Mouse (Mus musculus) hematopoietic stem cell, adult 5-6 weeks (primary cell): ENCODE data around the gene Grik1. TPM values are rescaled to one million over a fixed set of nuclear protein-coding genes. Genes with fewer than 3 reads are reported as not detected.

Experiments
- ATAC-seq, 2 experiments: fragments of 125-278 bp in 1 of 2; replicated peaks in 1 of 2; 2 replicates each; pipeline ENCODE4 v1.8.0; 2016 to 2017; ENCODE audit warnings: inconsistent platforms in 2 of 2, mild to moderate bottlenecking in 2 of 2, moderate number of reproducible peaks in 2 of 2, low read depth in 1 of 2, moderate TSS enrichment in 1 of 2; ENCODE audit not compliant: low FRiP score in 2 of 2, poor library complexity in 2 of 2, severe bottlenecking in 2 of 2, insufficient read depth in 1 of 2, low TSS enrichment in 1 of 2
- total RNA-seq: library from RNA; stranded (forward); fragments of 172-1452, 232-1000 nt; gene quantifications from 2 replicates; pipeline ENCODE4 v1.2.3, GENCODE M21; 2017

Gene Grik1
- total RNA-seq, result not detected in 2 replicates

DNA sequence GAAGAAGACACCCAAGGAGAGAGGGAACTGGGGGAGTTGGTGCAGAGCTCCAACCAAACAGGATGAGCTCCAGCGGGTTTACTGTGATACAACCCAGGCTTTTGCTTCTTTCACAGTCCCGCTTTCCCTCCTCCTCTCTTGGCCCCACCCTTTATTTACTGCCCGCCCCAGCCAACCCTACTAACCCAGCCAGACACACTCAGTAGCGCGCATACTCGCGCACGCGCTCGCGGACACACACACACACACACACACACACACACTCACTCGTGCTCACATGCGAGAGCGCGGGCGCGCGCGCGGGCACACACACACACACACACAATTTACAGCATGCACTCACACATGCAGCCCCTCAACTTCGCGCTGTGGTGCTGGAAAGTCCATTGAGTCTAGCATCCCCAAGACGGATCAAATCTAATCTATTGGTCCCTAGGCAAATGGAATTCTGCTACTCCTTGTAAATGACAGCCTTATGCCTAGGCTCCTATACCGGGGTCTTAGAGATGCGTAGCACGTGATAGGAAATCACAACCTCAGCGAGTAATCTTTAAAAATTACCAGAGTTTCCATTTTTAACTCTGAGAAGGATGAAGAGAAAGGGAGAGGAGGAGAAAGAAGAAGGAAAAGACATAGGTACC lies at the start of gene Grik1:
Gene Grik1, minus strand, starts transcription at position 134 of the 641 bp plus-strand sequence.
- no peak for ATAC-seq

DNA sequence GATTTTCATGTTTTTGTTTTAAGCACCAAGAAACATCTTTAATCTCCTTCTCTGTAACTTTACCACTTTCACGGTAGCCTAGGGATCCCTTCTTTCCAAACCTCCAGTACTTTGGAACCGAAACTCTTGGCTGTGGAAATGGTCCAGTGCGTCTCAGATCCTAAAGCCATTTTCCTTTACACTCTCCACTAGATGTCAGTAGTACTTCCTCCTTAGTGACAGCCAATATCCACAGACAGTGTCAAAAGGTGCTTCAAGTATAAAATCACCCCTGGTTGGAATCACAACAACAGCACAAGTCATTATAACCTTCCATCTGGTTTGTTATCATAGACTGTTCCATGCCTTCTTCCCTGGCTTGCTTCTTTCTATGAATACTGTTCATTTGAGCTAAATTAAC lies 4.1 kb upstream of the Grik1 start:
- ATAC-seq, result no peak

DNA sequence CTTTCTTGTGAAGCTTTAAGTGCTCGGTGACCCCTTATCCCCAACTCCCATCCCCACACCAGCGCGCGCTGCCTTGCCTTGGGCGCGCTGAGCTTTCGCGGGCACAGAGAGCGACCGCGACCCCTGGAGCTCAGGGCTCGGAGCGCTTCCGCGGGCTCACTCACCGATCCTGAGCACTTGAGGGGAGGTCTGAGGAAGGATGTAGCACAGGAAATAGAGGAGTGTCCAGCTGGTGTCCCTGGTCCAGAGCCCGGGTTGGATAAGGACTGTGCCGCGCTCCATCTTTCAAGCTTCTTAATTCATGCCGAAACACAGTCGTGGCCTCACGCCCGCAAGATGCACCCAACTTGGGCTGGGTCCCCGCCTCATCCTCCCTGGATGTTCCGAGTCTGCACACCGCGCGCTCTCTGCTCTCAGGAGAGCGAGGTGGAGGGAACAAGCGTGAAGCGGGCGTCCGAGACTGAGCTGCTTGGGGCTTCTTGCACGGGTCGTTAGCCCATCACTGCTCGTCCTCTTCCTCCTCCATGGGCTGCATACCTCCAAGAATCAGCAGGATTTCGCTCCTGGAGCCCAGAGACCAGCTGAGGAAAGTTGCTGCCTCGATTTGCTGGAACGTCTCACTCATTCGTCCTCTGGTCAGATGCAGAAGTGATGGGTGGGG lies 514 bp downstream of the Grik1 start:
- ATAC-seq, result no peak; a peak in 1 of 4 replicates

DNA sequence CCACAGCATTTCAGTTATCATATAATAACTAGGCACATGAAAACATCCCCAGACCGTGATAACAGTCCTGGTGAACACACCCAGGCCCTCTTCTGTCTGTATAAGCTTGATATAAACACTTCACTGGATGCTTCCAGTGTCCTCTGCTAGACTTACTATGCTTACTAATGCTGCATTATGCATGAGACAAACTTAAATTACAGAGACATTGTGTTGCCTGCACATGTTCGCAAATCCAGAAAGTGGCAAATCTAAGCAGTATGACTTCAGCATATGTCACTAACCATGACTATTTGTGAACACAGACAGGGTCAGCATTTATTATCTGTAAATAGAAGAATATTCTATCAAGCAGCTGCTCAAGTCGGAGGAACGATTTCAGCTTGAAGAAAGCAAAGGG lies 31.7 kb downstream of the Grik1 start:
- ATAC-seq, result no peak

DNA sequence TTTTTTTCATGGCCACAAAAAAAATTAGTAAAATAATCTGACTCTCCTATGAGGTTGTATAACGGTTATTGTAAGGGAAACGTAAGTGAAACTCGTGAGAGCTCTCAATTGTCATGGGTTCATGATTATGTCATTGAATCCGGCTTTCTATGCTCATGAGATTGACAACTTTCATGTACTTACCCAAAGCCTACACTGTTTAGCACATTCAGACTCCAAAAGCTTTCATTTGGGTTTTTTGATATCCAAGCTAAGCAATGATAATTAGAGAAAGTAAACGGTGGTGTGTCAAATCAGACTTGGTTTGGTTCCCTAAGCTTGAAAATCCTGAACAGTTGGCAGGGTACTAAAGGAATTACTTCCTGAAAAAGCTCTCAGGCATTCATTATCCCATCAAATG lies 33.0 kb downstream of the Grik1 start:
- no peak for ATAC-seq

DNA sequence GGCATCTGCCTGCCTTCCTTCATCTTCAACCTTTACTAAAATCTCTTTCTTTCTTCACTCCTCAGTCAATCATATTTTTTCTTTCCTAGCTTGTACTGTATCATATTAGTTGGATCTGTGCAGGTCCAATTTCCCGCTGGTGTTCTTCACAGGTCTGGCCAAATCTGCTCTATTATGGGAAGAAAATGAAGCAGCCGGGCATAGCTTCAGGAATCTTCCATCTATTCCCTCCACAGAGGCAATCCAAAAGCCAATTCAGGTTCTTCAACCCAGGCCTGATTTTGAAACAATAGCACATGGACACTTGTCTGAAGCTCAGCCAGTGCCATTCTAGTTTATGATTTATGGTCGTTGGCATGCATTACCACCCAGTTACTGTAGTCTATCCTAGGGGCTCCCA lies 34.0 kb downstream of the Grik1 start:
- ATAC-seq, result no peak

DNA sequence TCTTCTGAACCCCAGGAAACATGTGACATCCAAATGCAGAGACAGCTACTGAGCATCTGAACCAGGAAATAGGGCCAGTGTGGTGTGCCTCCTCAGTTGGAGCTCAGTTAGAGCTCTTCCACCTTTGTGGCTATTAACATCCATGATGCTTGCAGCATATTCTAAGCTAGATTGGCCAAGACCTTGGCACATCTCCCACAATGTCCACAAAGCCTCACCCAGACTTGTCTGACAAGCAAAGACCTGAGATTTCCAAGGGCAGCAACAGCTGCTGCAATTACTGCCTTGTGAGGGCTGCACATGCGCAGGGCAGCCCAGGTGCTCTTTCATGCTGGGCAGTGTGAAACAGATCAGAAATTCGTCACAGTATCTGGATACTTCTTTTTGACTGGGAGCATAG lies 37.4 kb downstream of the Grik1 start:
- no peak for ATAC-seq

DNA sequence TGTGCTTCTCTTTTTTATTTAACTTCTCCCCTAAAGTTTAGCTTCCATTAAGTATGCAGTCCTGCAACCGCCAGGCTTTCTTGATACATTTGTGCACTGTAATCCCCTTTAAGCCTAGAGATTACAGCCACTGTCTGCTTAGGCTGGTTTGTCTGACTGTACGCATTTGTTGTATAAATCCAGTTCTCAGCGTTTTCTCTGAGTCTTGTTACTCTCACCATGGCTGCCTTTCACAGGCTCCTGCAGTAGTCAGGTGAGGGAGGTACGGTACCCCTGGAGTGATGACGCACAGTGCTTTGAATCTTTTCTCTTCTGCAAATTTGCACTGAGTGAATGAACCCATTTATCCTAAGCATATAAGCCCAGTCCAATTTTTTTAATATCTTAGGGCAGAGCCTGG lies 39.0 kb downstream of the Grik1 start:
- ATAC-seq, result no peak

DNA sequence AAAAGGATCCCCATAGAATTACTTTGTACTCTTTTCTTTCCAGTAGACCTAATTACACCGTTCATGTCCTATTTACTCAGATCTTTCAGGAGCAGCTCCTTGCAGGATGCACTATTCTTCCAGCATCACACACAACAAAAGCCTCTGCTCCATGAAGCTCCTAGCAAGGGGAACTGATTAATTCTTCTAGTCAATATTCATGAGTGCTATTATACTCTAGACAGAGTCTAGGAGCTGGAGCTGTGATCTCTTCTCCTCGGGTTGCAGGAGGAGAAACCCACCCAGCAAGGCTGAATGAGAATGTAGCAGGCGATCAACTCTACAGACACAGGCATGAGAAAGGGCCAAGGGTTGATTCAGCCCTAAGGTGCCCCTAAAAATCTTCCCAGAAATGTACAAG lies 40.2 kb downstream of the Grik1 start:
- no peak for ATAC-seq

DNA sequence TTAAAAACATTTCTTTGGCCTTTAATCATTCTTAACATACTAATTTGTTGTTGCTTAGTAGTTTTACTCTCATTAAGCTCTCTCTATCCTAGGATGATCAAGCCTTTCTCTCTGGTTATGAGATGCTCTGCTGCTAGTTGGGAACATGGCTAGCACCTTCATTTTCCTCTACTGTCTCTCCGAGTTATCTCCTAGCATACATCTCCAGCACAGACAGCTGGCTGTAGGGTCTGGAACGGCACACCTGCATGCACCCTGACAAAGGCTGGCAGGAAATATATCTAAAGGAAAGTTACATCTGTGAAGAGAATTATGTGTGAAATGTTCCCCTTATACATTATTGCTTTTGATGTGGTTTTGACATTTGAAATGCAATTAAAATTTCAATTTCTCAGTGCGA lies 42.5 kb downstream of the Grik1 start:
- no peak for ATAC-seq

DNA sequence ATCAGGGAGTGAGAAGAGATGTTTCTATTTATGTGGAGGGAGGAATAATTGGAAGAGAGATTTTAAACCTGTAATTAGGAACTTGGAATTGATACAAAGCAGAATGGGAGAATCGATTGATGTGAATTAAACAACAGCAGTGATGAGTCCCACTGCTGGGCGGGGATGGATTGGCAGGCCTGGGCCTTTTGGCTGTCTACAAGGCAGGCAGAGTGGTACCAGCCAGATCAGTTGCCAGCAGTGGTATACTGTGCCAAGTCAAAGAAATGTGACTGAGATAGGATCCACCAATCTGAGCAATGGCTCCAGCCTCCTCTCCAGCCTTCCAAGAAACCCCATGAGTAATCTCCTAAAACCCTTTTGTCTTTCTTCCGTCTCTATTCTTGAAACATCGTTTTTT lies 45.4 kb downstream of the Grik1 start:
- ATAC-seq, result no peak

DNA sequence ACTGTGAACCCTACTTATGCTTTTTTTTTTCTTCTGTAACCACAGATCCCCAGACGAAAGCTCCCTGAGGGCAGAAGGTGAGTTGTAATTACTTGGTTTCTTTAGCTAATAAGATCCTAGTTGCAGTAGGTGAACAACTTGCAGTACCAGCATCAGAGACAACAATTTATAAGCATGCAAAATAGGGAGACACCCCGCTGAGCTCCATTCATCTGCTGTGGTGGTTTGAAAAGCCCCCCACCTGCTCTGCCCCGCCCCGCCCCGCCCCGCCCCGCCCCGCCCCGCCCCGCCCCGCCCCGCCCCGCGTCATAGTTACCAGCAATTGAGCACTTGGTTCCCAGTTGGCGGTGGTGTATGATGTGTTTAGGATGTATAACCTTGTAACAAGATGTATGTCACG lies 64.4 kb downstream of the Grik1 start:
- ATAC-seq, result no peak

DNA sequence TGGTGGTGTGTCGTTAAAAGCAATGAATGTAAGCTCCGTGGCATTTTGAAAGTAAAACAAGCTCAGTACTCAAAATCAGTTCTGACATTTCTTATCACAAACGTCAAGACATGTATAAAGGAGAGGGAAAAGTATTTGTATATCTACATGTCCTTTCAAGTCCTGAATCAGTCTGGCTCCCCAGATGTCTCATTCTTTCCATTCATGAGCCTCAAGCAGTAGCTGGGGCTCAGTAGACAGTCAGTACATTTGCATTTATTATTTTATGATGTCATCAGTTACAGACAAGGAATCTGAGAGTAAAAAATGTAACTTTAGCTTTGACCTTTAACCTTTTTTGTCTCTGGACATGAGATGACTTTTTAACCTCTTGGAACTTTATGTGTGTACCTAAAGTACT lies 68.1 kb downstream of the Grik1 start:
- ATAC-seq, result no peak

DNA sequence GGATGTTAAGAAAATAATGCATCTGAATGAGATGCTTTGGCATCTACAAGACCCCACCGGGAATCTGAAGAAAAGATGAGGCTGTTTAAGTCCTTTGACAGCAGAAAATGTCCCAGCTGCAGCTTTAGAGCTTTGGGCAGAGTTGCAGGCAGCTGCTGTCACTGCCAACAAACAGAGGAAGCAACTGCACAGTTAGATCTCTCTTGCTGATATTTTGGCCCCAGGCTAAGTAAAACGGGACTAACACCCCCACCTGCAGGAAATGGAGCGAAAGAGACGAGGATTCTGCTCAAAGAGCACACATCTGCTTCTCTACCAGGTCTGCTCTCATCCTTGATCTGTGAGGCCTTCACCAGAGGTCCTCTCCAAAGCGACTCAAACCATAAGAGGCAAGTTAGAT lies 77.5 kb downstream of the Grik1 start:
- no peak for ATAC-seq

DNA sequence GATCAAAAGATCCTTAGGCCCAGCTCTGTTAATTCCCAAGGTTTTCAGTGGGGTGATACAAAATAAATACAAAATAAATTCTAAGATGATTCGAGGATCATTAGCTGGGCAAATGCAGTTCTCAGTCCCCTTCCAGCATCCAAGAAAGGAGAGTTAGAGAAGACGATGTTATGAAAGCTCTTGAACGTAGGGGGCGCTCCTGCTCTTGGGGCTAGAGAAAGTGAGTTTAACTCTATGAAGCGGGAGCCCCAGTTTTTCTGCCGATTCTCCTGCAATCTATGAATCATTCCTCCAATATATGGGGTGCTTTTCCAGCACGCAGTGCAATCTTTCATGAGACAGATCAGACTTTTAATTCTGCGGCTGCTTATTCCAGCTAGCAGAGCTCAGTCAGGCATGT lies 78.2 kb downstream of the Grik1 start:
- no peak for ATAC-seq

DNA sequence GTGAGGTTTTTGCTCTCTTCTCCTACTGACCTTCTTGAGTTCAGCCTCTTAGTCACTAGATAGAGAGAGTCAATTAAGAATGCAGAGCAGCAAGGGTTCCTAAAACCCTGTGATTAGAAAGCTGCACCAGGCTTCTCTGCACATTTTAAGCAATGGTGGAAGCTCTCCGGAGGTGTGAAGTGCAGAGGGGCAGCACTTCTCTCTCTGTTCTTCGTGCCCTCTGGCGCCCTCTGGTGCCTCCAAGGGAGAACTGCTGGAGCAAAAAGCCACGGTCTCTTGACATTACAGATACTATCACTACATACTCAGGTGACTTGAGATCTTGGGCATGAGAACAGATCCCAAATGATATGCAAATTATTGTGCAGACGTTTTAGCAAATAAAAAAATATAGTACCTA lies 85.7 kb downstream of the Grik1 start:
- peak; percentile 89 to 93 for ATAC-seq

DNA sequence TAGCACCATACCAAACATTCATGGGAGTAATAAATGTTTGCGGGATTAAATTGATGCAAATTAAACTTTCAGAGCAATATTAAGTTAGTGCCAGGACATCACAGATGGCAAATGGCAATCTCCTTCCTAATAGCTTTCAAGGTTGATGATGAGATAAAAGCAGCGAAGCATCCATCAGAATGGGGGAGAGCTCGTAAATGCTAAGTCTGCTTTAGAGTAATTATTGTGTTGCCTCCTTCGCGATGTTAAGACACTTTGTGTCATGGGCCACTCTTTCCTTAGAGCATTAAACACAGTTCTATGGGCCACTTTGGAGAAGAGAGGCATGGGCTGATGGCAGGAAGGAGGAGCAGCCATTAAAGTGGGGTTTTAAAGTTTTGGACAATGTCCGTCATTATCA lies 86.1 kb downstream of the Grik1 start:
- no peak for ATAC-seq

DNA sequence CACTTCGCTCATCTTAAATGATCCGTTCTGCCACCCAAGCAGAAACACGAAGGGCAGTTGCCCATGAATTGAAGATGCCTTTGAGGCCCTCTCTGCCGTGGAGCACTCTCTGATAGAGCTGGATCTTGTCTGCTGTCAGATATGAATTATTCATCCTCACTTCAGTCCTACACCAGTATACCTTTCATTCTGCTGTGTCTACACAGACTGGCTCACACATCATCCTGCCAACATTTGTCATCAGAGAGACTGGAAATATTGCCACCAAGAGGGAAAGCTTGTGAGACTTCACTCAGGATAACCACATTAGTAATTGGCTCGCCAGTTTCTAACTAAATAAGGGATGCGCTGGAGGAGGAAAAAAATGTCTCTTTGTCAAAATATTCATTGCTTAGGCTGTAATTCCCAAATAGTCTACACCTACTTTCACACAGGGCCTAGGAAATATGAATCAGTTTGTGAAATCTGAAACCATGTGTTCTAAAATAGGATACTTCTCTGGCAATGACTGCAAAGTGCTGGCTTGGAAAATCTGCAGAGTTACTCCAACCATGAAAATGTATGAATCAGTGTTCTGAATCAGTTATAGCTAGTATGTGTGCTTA lies 102.5 kb downstream of the Grik1 start:
- ATAC-seq, result no peak

DNA sequence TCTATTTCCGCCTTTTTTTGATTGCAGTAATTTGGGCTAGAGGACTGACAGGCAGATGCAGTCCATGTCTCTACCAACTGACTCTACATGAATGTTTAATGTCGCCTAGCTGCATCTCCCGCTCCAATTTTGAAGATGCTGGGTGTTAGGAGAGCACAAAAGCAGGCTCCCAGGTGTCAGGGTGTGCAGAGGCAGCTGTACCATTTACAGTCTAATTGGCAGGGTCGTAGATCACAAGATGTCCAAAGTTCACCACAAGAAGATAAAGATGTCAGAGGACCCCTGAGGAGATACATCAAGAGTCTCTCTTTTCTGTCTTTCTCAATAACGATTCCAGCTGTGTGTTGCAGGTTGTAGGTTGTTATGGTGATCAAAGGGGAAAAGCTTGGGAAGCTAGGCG lies 111.3 kb downstream of the Grik1 start:
- ATAC-seq, result no peak
